Mouse (Mus musculus) kidney, postnatal 14 days (tissue): ENCODE measurements around the gene Kit.

ENCODE experiments used
- DNase-seq: peaks from one replicate; pipeline ENCODE4 v3.0.0; 2022; ENCODE audit warnings: mixed read lengths

Kit gene

DNA sequence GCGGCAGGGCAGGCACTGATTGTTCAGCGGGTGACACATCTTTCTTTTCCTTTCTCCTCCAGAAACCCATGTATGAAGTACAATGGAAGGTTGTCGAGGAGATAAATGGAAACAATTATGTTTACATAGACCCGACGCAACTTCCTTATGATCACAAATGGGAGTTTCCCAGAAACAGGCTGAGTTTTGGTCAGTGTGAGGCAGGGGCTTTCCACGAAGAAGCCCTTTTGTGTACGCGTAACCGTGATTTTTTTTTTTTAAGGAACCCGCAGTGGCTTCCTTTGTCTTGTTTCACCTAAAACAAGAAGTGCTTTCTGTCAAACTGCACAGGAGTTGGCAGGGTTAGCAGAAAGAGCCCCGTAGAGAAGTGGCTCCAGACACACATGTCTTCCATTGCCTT, 65.9 kb downstream of the Kit start:
- no peak for DNase-seq

DNA sequence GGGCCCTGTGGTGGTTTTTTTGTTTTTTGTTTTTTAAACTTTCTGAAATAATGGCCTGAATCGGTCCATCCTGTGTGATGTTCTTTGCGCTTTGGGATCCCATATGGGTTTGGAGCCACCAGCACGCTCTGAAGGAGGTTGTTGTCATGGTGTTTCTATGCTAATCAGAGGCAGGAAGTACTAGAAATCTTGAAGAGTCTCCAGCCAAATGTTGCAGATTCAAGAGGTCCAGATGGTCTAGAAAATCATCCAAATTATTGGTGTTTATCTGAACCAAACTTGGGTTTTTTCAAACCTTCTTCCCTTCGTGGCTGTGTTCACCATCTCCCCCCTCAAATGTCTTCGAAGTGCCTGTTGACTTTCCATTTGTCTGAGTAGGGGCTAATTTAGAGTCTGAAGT, 72.3 kb downstream of the Kit start:
- DNase-seq = no peak

DNA sequence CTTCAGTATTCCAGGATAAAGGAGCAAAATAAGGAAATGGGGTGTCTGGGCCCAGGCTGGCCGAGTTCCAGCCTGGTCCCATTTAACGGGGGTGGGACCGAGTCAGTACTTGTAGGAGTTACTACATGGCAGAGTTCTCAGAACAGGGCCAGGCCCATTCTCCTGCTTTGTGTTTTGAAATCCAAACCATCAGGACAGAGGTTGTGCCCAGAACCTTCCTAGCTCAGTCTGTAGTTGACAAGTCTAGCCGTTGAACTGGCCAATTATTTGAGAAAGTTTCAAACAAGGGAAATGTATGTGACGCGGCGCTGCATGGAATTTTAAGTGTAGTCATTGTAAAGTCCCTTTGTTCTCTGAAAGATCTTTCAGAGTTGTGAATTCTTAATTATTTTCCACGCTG, 75.8 kb downstream of the Kit start:
- DNase-seq = peak; percentile 7

DNA sequence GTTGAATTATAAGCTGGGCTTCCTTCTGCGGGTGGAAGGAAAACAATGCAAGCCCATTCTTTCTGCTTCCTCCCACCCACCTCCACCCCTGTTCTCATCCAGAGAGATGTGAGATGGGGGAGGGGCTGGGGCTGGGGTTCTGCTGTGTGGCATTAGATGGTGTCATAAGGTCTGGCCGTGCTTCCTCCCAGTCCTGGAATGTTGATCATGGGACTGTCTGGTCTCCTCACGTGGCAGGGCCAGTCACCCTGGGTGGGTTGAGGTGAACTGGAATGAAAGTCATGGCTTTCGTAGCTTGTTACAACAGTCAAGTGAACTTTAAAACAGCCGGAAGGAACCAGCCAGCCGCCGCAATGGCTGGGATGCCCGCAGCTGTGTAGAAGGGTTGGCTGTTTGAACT, 78.7 kb downstream of the Kit start:
- DNase-seq = no peak

DNA sequence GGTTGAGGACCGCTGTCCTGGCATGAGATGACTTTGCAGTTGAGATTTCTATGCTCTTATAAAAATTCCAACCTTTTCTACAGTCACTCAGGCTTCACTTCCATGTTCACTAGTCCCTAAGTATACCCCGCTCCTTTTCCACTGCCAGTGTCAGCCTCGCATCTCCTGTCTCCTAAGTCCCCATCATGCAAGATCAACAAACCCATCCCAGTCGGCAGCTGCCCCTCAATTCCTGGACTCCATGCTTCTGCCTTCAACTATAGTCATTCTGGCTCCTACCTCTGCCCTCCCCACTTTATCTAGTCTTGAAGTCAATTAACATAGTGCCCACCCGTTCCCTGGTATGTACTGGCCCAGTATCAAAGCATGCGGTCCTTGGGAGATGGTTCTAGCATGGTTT, 83.9 kb downstream of the Kit start:
- no peak for DNase-seq

DNA sequence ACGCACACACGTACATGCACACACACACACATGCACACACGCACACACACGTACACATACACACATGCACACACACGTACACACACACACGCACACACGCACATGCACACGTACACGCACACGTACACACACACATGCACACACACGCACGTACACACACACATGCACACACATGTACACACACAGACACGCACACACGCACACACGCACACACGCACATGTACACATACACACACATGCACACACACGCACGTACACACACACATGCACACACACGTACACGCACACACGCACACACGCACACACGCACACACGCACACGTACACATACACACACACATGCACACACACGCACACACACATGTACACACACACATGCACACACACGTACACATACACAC, 85.6 kb downstream of the Kit start:
- no peak for DNase-seq

DNA sequence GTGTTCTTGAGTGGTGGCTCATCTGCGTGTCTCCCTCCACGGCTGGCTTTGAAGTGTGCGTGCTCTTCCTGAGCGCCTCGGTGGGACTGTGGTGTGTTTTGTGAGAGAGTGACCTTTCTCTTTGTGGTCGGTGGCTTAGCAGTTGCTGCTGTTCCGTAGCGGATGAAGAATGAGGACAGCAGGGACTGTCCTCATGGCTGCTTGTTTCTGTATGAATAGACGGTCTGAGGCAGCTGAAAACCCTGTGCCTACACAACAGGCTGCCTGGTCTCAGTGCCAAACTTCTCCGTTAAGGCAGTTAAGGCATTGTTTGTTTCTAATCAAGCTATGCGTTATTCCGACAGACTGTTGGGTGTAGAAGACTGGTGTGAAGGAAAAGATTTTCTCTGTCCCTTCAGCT, 87.8 kb downstream of the Kit start:
- no peak for DNase-seq

DNA sequence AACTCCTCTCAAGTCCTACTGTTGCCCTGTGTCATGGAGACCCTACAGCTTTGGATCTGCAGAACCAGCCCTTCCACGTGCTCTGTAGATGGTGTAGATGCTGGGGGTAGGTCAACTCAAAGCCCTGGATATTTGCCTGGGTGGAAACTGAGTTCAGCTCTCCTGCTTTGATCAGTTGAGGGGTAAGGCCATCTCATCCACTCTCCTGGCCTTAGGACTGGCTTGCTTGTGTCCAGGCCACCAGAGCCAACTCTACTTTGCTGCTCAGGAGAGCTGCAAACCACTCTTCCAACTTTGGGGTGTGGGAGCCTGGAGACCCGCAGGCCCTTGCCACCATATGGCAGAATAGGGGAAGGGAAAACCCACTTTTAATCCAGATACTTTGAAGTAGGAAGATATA, 89.1 kb downstream of the Kit start:
- DNase-seq = no peak

DNA sequence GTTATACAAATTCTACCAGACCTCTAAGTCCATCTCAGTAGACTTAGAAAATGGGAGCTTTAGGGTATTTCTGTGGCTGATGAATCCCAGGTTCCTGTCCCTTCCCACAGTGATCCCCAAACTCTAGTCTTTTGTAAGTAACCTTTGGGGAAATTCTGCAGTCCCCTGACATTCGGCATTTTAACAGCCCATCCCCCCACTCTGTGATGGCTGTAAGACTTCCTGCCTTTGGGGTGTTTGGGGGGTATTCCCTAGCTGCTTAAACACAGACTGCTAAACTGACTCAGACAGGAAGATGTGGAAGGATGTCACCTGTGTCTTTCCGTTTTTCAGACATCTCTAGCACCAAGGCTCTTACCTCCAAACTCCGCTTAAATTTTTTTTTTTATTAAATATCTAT, 92.4 kb downstream of the Kit start:
- no peak for DNase-seq

DNA sequence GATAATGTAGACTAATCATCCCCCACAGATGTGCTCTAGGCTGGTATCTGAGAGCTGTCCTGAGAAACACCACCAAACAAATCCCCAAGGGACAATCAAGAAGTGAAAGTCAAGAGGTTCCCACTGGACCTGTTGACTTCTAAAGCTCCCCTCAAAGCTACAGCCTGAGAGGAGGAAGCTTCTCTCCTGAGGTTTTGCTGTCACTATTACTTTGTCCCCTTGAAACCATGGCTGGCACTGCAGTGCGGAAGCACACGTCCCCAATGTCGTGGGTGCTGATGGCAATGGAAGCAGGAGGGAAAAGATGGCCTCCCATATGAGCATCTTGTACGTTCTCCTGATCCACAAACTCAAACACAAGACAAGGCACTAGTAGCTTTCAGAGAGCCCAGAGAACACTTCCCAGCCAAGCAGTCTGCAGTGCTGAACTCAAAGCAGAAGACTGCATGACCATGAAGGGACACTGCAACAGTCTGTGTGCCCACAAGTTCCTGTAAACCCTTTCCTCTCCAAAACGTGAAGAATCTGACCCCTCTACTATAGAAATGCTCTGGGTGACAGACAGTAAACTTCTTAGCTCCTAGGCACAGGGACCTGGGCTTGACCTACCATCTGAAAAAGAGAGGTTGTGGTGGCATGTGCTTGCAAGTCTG, 96.5 kb downstream of the Kit start:
- DNase-seq = no peak

DNA sequence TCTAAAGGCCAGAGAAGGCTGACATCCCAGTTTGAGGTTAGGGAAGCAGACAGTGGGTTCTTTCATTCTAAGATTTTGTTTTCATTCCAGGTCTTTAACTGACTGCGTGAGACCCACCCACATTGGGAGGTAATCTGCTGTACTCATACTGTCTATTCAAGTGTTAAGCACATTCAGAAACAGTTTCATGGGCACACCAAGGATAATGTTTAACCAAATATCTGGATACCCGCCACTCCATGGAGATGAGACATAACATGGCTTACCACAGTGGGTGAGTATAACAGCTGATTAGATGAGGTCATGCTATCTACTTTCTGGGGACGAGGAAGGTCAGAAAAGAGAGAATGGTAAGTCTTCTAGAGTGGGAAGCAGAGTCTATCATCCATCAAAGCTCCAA, 101.3 kb downstream of the Kit start:
- no peak for DNase-seq

DNA sequence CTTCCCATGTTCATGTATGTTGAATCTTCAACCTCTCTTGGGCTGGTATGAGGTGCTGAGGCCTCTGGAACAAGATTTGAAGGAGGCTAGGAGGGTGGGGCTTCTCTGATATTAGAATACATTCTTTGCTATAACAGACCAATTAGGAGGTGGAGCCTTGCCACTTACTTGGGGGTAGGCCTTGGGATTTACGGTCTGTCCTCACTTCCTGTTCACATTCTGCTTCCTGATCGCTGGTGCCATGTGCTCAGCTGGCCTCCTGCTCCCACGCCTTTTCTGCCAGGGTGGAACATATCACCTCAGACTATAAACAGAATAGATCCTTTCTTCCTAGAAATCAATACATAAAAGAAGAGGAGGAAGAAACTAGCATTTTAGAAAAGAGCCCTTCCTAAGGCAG, 105.2 kb downstream of the Kit start:
- no peak for DNase-seq

DNA sequence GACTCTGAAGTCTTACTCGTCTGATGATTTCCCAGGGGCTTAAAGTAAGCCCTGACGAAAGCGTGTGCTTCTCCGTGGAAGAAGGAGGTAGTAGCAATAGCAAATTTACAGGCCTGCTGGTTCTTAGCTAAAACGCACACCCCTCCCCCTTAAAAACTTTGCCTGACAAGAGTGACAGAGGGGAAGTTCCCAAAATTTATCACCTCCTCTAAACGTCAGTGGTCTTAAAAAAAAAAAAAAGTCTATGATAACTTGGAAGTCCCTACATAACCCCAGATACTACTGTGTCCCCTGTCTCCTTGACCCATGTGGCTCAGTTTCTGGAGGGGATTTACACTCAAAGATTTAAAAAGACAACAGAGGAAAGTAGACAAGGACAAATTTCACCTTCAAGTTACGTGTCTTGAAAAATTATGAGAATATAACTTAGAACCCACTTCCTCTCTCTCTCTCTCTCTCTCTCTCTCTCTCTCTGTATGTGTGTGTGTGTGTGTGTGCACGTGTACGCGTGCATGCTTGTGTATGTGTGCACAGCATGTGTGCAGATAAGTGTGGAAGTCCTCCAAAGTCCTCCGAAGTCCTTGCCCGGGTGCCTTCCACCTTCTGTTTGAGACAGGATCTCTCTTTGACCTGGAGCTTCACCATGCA, 120.6 kb downstream of the Kit start:
- DNase-seq = no peak

DNA sequence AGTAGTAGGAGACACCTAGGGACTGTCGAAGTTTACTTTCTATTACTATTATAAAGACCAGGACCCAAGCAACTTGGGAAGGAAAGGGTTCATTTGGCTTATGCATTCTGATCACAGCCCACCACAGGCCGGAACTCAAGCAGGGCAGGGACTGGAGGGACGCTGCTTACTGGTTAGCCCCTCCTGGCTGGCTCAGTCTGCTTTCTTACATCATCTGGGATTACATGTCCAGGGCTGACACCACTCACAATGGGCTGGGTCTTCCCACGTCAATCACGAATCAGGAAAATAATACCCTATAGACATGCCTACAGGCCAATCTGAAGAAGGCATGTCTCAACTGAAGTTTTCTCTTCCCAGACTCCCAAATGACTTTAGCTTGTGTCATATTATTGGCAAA, 122.2 kb downstream of the Kit start:
- no peak for DNase-seq

DNA sequence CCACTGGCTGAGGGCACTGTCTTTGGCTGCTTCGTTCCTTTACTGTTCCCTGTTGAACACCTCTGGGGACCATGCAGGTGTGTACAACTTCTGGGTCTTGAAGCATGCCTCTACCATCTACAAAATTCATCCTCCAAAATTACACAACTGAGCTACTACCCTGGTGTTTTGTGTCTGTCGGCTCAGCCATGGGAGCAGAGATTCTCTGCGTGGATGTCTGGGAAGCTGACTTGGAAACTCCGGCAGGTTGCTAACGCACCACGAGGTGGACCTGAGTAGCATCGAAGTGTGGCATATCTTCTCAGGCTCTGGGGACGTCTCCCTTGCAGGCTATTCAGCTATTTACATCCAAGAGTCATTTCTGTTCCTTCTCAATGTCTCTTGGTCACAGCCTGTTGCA, 123.8 kb downstream of the Kit start:
- no peak for DNase-seq

DNA sequence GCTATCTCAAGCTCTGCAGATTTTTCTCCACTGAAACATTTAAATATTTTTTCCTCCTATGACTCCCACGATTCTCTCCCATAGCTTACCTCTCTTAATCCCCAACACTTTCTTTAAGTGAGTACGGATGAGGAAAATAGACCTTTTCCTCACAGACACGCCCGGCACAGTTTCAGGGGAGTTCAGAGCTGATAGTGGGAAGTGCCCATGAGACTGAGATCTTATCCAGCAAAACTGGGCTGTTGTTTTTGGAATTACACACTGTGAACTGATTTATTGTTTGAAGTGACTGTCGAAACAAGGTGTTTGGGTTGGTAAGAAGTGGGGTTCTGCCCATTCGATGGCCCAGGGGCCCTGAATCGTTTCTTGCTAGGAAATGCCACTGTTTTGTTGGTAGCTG, 124.4 kb downstream of the Kit start:
- no peak for DNase-seq

DNA sequence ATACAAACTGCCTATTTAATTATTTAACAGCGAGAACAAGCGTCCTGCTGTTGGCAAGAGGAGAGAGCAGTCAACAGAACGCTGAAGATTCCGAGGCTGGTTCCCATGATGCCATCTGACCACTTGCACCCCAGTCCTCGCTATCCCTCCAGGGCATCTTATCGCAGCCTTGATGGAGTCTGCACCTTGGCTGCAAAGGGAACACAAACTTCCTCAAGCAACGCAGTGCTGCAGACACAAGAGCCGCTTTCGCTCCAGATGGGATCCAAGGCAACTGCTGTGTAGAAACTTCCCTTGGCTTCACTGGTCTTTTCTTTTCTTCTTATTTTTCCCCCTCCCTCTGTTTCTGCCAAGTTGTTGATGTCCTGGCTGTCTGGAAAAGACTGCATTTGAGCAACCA, 124.8 kb downstream of the Kit start:
- no peak for DNase-seq

DNA sequence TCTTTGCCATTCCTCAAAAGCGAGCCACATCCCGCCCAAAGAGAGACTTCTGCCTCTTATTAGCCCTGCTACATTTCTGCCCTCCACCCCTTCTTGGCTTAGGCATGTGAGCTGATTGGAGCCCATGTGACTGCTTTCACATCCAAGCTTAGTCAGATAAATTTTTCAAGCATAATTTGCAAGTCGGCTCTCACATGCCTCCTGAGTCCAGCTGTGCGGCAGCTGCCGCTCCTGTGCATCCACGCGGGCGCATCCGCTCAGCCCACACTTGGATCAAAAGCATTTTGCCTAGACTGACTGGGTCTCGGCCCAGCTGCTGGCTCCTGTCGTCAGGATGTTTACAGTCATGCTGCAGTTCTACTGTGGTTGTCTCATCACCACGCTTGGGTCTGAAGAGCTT, 126.9 kb downstream of the Kit start:
- DNase-seq = peak; percentile 12

DNA sequence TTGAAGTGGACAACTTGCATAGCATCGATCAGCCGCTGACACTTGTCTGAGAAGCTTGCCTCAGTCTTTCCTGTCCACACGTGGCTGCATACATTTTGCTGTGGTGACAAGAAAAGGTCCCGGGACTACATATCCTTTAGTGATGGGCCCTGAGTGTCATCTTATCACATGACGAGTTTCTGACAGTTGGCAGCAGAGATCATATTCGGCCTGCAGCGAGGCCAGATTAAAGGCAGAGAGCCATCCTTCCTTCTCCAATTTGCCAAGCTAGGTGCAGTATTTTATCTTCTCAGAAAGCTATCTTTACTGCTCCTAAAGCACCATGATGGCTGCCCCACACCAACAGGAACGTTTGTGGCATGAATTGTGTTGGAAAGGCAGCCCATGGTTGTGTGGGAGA, 127.4 kb downstream of the Kit start:
- no peak for DNase-seq

DNA sequence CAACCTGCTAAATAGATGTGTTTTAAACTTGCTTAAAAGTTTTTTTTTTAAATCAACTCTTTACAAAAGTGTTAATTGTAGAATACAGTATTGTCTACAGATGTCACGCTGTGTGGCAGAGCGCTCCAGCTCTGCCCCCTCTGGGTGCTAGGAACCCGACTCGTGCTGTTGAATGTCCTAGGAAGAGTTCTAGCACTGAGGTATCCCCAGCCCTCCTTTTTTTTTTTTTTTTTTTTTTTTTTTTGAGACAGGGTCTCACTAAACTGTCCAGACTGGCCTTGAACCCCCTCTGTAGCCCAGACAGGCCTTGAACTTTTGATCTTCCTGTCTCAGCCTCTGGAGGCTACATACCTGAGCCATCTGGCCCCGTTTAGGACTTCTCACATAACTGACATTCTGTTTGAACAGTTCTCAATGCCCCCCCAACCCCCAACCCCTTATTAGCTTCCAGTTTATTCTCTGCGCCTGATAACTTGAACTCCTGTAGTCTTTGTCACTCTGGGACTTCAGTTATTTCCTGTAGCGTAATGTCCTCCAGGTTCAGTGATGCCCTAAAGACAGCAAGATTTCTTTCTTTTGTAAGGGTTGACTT, 130.0 kb downstream of the Kit start:
- DNase-seq = no peak

DNA sequence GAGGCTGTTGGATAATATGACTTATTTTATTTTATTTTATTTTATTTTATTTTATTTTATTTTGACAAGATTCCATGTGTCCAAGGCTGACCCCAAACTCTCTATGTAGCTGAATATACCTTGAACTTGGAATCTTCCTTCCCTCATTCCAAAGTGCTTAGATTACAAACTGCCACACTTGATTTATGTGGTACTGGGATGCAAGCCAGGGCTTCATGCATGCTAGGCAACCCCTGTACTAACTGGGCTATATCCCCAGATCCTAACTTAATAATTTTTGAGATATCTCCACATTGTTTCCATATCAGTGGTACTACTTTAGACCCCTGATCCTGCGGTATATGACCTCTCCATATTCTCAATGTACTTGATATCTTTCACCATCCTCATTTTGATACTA, 130.7 kb downstream of the Kit start:
- no peak for DNase-seq
